Mouse (Mus musculus) thymus, postnatal 4 days (tissue): ENCODE results near the gene Glg1.

Experiments used
- DNase-seq: peaks from one replicate; pipeline ENCODE4 v3.0.0; 2021

Glg1 gene

DNA sequence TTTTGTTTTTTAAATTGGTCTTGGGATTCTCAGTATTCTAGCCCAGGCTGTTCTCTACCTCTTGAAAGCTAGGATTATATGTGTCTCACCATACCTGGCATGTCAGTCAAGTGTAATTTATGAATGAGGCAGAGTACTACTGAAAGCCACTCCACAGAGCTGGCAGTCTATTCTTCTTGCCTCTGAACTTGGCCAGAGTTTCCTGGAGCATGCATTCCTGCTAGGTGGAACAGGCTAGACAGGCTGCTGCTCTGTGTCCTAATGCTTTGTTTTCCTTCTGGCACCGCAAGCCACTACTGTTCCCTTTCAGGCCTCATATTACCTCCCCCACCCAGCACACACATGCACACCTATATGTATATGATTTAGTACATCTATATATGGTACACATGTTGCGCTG is 128.3 kb downstream of the Glg1 start:
- DNase-seq: no peak

- no peak for DNase-seq
Observed at GRCm38 (mm10) chr8:111119481-111119880, 139.5 kb downstream of the Glg1 start.

DNA sequence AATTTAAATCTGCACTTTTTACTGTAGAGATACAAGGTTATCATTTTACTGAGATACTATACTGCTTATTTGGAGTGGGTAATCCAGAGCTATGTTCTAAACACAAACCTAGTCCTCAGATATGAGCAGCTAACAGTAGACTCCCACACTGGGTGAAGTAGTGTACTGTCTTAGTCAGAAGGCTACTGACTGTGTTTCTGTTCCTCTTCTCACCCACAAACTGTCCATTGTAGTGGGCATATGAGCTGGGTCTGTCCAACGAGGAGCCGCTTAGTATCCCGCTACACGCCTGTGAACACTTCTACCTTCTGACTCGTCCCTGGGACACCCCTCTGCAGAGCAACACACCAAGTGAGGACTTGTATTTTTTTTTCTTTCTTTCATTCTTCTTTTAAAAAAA is 144.1 kb downstream of the Glg1 start:
- no peak for DNase-seq
